Mouse (Mus musculus): ENCODE measurements around the gene Clec4g. TPM values are rescaled to one million over a fixed set of nuclear protein-coding genes. Genes with fewer than 3 reads are reported as not detected.
"Not testable (repeated sequence)": the region's sequence is repeated elsewhere in the genome, so short reads cannot be mapped to it uniquely, and the experiment has no call there.

The Clec4g gene
- polyA plus RNA-seq (2014; fragmentation: Nextera tagmentation; extraction: Ambion mirVana): 0.92 and 1.8 TPM in 2 replicates

DNA sequence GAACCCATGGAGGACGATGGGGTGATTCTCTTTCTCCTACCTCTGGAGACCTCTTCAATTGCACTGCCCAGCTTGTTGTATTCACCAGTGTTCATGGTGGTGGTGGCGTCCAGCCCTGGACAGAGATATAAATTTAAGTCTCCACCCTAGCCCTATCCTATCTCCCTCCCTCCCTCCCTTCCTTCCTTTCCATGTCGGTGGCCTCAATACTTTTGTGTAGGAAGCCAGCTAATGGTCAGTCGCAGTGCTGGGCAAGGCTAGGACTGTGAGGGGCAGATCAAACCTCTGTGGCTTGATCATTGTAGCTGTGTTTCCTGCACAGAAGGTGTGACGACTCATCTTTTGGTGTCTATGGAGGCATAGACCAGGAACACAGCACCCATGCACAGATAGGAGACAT, at the start of gene Clec4g:
TSS of gene Clec4g (minus strand) at position 101 of the 400 bp plus-strand sequence.
- Histone ChIP-seq H3K4me3 (ENCODE audit: low read depth, low read length) (no peak within 1 kb of the TSS), H3K27me3 (replicated peaks; ENCODE audit: control insufficient read depth, insufficient read depth, low read length) (no peaks in the 10 kb centered on the region), H3K9ac (ENCODE audit: low read depth, low read length) (no peak within 1 kb of the TSS), H3K27ac (ENCODE audit: low read depth, low read length) (no peak within 1 kb of the TSS), H3K4me2 (no peak within 1 kb of the TSS), H3K4me1 (replicated peaks; ENCODE audit: control insufficient read depth, insufficient read depth, low read length) (no peaks in the 10 kb centered on the region), H3K36me3 (ENCODE audit: control insufficient read depth, insufficient read depth, low read length) (no peaks in the 10 kb centered on the region), H3K9me3 (ENCODE audit: control insufficient read depth, low read length) (no peaks in the 10 kb centered on the region)
- WGBS: 52% methylated on average over 5 of the region's 5 CpGs
- ATAC-seq (replicated peaks; ENCODE audit: low FRiP score) (no peak), DNase-seq (ENCODE audit: low spot score) (no peak)

GRCm38 (mm10) chr8:3768641-3769040, 48.2 kb upstream of the Clec4g start:
- not testable (repeated sequence) for H3K9ac ChIP-seq (ENCODE audit: low read depth, low read length); DNase-seq (ENCODE audit: low spot score); H3K27ac ChIP-seq (ENCODE audit: low read depth, low read length); H3K4me3 ChIP-seq (ENCODE audit: low read depth, low read length); H3K9me3 ChIP-seq (ENCODE audit: control insufficient read depth, low read length); H3K27me3 ChIP-seq (replicated peaks; ENCODE audit: control insufficient read depth, insufficient read depth, low read length); H3K4me2 ChIP-seq; H3K4me1 ChIP-seq (replicated peaks; ENCODE audit: control insufficient read depth, insufficient read depth, low read length); H3K36me3 ChIP-seq (ENCODE audit: control insufficient read depth, insufficient read depth, low read length); ATAC-seq (replicated peaks; ENCODE audit: low FRiP score)
- WGBS: 79% methylated on average over 5 of the region's 5 CpGs

DNA sequence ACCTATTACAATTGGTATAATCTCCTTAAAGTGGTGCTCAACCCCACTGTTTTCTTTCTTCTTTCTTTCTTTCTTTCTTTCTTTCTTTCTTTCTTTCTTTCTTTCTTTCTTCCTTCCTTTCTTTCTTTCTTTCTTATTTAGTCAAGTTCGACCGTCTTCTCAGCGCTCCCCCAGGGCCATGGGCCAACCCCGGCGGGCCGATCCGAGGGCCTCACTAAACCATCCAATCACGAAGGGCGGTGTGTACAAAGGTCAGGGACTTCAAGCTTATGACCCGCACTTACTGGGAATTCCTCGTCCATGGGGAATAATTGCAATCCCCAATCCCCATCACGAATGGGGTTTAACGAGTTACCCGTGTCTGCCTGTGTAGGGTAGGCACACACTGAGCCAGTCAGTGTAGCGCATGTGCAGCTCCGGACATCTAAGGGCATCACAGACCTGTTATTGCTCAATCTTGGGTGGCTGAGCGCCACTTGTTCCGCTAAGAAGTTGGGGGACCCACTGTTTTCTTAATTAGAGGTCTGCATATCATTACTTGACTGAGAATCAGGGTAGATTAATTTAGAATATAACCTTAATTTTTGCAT, 33.9 kb upstream of the Clec4g start:
- Histone ChIP-seq H3K4me1 (replicated peaks; ENCODE audit: control insufficient read depth, insufficient read depth, low read length) (no peaks in the 10 kb centered on the region), H3K36me3 (ENCODE audit: control insufficient read depth, insufficient read depth, low read length) (no peaks in the 10 kb centered on the region), H3K9me3 (ENCODE audit: control insufficient read depth, low read length) (no peaks in the 10 kb centered on the region), H3K27ac (ENCODE audit: low read depth, low read length) (no peak overlapping the region), H3K9ac (ENCODE audit: low read depth, low read length) (no peak overlapping the region), H3K4me2 (no peak overlapping the region), H3K27me3 (replicated peaks; ENCODE audit: control insufficient read depth, insufficient read depth, low read length) (no peaks in the 10 kb centered on the region), H3K4me3 (ENCODE audit: low read depth, low read length) (no peak overlapping the region)
- DNase-seq (ENCODE audit: low spot score) (peak; percentile 100), ATAC-seq (replicated peaks; ENCODE audit: low FRiP score) (peak; percentile 100)
- 65% methylated on average over 18 of the region's 18 CpGs for WGBS

DNA sequence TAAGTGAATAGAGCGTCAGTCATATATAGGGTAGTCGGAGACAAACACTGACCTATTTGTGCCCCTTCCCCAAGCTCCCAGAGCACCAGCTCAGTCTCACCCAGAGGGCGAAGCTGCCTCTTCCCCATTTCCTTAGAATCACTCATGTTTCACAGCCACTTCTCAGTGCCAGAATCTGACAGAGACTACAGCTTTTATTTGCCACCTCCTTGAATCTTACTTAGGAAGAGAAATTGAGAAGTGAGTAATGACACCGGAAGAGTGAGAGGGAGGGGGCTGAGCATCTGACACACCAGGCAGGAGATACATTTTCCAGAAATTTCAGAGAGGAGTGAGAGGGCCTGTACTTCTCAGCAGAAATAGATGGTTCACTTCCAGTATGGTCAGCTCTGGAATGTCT, 28.3 kb upstream of the Clec4g start, which contains the start of gene Cd209a:
TSS of gene Cd209a (minus strand) at position 224 of the 400 bp plus-strand sequence.
- Histone ChIP-seq H3K4me3 (ENCODE audit: low read depth, low read length) (no peak within 1 kb of the TSS), H3K27ac (ENCODE audit: low read depth, low read length) (no peak within 1 kb of the TSS), H3K36me3 (ENCODE audit: control insufficient read depth, insufficient read depth, low read length) (no peaks in the 10 kb centered on the region), H3K27me3 (replicated peaks; ENCODE audit: control insufficient read depth, insufficient read depth, low read length) (no peaks in the 10 kb centered on the region), H3K4me1 (replicated peaks; ENCODE audit: control insufficient read depth, insufficient read depth, low read length) (no peaks in the 10 kb centered on the region), H3K4me2 (no peak within 1 kb of the TSS), H3K9ac (ENCODE audit: low read depth, low read length) (no peak within 1 kb of the TSS), H3K9me3 (ENCODE audit: control insufficient read depth, low read length) (no peaks in the 10 kb centered on the region)
- 79% methylated on average over 4 of the region's 4 CpGs for WGBS
- DNase-seq (ENCODE audit: low spot score) (no peak), ATAC-seq (replicated peaks; ENCODE audit: low FRiP score) (no peak)

- no peak overlapping the region for H3K4me2 ChIP-seq
- no peak overlapping the region for H3K9ac ChIP-seq (ENCODE audit: low read depth, low read length)
- H3K36me3 ChIP-seq (ENCODE audit: control insufficient read depth, insufficient read depth, low read length): no peaks in the 10 kb centered on the region
- ATAC-seq (replicated peaks; ENCODE audit: low FRiP score) (no peak), DNase-seq (ENCODE audit: low spot score) (no peak)
- H3K9me3 ChIP-seq (ENCODE audit: control insufficient read depth, low read length): no peaks in the 10 kb centered on the region
- no peak overlapping the region for H3K4me3 ChIP-seq (ENCODE audit: low read depth, low read length)
- WGBS: 69% methylated on average over 2 of the region's 2 CpGs
- H3K4me1 ChIP-seq (replicated peaks; ENCODE audit: control insufficient read depth, insufficient read depth, low read length): no peaks in the 10 kb centered on the region
- H3K27me3 ChIP-seq (replicated peaks; ENCODE audit: control insufficient read depth, insufficient read depth, low read length): no peaks in the 10 kb centered on the region
- H3K27ac ChIP-seq (ENCODE audit: low read depth, low read length): no peak overlapping the region
Observed at GRCm38 (mm10) chr8:3736947-3737346, 16.5 kb upstream of the Clec4g start.

DNA sequence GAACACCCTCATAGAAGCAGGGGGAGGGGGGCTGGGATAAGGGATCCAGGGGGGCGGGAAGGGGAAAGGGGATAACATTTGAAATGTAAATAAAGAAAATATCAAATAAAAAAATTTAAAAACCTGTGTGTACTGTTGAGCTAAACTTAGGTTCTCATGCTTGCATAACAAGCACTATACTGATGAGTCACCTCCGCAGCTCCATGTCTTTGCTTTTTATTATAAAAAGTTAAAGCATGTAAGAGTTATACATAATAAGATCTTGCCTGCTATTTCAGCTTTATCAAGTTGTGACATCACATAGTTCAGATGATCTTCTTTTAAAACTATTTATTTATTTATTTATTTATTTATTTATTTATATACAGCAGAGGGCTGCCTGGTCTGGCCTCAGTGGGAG, 15.1 kb upstream of the Clec4g start:
- Histone ChIP-seq H3K27ac (ENCODE audit: low read depth, low read length) (no peak overlapping the region), H3K4me3 (ENCODE audit: low read depth, low read length) (no peak overlapping the region), H3K36me3 (ENCODE audit: control insufficient read depth, insufficient read depth, low read length) (no peaks in the 10 kb centered on the region), H3K27me3 (replicated peaks; ENCODE audit: control insufficient read depth, insufficient read depth, low read length) (no peaks in the 10 kb centered on the region), H3K4me2 (no peak overlapping the region), H3K4me1 (replicated peaks; ENCODE audit: control insufficient read depth, insufficient read depth, low read length) (no peaks in the 10 kb centered on the region), H3K9ac (ENCODE audit: low read depth, low read length) (no peak overlapping the region), H3K9me3 (ENCODE audit: control insufficient read depth, low read length) (no peaks in the 10 kb centered on the region)
- ATAC-seq (replicated peaks; ENCODE audit: low FRiP score) (no peak), DNase-seq (ENCODE audit: low spot score) (no peak)
- WGBS: 90% methylated on average over 2 of the region's 2 CpGs

DNA sequence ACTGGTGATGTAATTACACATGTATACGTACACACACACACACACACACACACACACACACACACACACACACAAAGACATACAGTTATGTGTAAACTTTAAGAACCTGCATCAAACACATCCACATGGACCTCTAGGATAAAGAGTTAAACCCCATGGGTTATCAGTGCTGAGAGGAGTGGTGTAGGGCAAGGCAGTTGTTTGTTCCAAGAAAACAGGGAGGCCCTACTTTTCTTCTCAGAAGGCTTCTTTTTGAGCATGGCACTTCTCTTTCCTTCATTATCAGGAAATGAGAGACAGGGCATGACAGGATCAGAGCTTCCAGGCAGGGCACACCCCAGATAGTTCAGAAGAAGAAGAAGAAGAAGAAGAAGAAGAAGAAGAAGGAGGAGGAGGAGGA, 13.6 kb upstream of the Clec4g start:
- Histone ChIP-seq H3K27me3 (replicated peaks; ENCODE audit: control insufficient read depth, insufficient read depth, low read length) (no peaks in the 10 kb centered on the region), H3K36me3 (ENCODE audit: control insufficient read depth, insufficient read depth, low read length) (no peaks in the 10 kb centered on the region), H3K27ac (ENCODE audit: low read depth, low read length) (no peak overlapping the region), H3K4me1 (replicated peaks; ENCODE audit: control insufficient read depth, insufficient read depth, low read length) (no peaks in the 10 kb centered on the region), H3K9ac (ENCODE audit: low read depth, low read length) (no peak overlapping the region), H3K4me3 (ENCODE audit: low read depth, low read length) (no peak overlapping the region), H3K9me3 (ENCODE audit: control insufficient read depth, low read length) (no peaks in the 10 kb centered on the region), H3K4me2 (no peak overlapping the region)
- DNase-seq (ENCODE audit: low spot score): peak; percentile 21
- ATAC-seq (replicated peaks; ENCODE audit: low FRiP score): peak; percentile 89
- WGBS: 32% methylated on average over 1 of the region's 1 CpGs

GRCm38 (mm10) chr8:3721041-3721440, 590 bp upstream of the Clec4g start:
- no peaks in the 10 kb centered on the region for H3K36me3 ChIP-seq (ENCODE audit: control insufficient read depth, insufficient read depth, low read length)
- DNase-seq (ENCODE audit: low spot score): no peak
- no peaks in the 10 kb centered on the region for H3K9me3 ChIP-seq (ENCODE audit: control insufficient read depth, low read length)
- WGBS: 52% methylated on average over 1 of the region's 1 CpGs
- H3K27me3 ChIP-seq (replicated peaks; ENCODE audit: control insufficient read depth, insufficient read depth, low read length): no peaks in the 10 kb centered on the region
- no peak overlapping the region for H3K4me3 ChIP-seq (ENCODE audit: low read depth, low read length)
- ATAC-seq (replicated peaks; ENCODE audit: low FRiP score): no peak
- no peak overlapping the region for H3K27ac ChIP-seq (ENCODE audit: low read depth, low read length)
- H3K4me1 ChIP-seq (replicated peaks; ENCODE audit: control insufficient read depth, insufficient read depth, low read length): no peaks in the 10 kb centered on the region
- no peak overlapping the region for H3K4me2 ChIP-seq
- no peak overlapping the region for H3K9ac ChIP-seq (ENCODE audit: low read depth, low read length)

DNA sequence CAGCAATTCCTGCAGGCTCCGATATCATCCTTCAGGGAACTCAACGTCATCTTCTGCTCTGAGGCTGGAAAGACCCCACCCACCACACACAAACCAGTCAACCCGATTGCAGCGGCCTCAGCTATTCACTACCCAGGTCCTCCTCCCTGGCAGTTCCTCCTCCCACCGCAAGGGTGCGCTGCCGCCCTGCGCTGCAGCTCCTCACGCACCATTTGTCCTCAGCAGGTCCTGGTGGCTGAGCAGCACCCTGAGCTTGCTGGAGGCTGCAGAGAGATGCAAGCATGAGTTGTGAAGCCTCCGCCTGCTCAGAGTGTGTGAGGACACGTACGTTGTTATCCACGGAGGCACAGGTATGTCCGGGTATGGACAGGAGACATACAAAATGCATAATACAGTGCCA, 1.9 kb downstream of the Clec4g start:
- no peak overlapping the region for H3K4me3 ChIP-seq (ENCODE audit: low read depth, low read length)
- no peak overlapping the region for H3K4me2 ChIP-seq
- H3K4me1 ChIP-seq (replicated peaks; ENCODE audit: control insufficient read depth, insufficient read depth, low read length): no peaks in the 10 kb centered on the region
- ATAC-seq (replicated peaks; ENCODE audit: low FRiP score): peak; percentile 79
- H3K27me3 ChIP-seq (replicated peaks; ENCODE audit: control insufficient read depth, insufficient read depth, low read length): no peaks in the 10 kb centered on the region
- peak; percentile 73 for DNase-seq (ENCODE audit: low spot score)
- H3K9ac ChIP-seq (ENCODE audit: low read depth, low read length): no peak overlapping the region
- 12% methylated on average over 14 of the region's 14 CpGs for WGBS
- H3K36me3 ChIP-seq (ENCODE audit: control insufficient read depth, insufficient read depth, low read length): no peaks in the 10 kb centered on the region
- H3K27ac ChIP-seq (ENCODE audit: low read depth, low read length): no peak overlapping the region
- no peaks in the 10 kb centered on the region for H3K9me3 ChIP-seq (ENCODE audit: control insufficient read depth, low read length)

Measured in liver, embryonic 11.5 days (tissue).